Mouse (Mus musculus) small intestine, adult 2 months (tissue): ENCODE data around the gene Trafd1. TPM values are rescaled to one million over a fixed set of nuclear protein-coding genes. Genes with fewer than 3 reads are reported as not detected.

Experiments
- H3K27ac ChIP-seq: fragments of 200-500 bp; 2 replicates; pipeline ENCODE4 v1.5.1; 2012; ENCODE audit warnings: low read depth, low read length, control low read depth, inconsistent platforms; ENCODE audit not compliant: insufficient read depth
- H3K27me3 ChIP-seq: fragments of 200-500 bp; 2 replicates; pipeline ENCODE4 v1.6.1; 2012; ENCODE audit warnings: mild to moderate bottlenecking, moderate library complexity, low read length, inconsistent platforms; ENCODE audit not compliant: control insufficient read depth, insufficient read depth
- H3K36me3 ChIP-seq: fragments of 200-500 bp; 2 replicates; pipeline ENCODE4 v1.6.1; 2012; ENCODE audit warnings: mild to moderate bottlenecking, low read length, control low read depth, inconsistent platforms; ENCODE audit not compliant: control insufficient read depth, insufficient read depth
- H3K4me1 ChIP-seq: fragments of 200-500 bp; 2 replicates; pipeline ENCODE4 v1.6.1; 2012; ENCODE audit warnings: low read length, inconsistent platforms, mixed read lengths; ENCODE audit not compliant: control insufficient read depth, insufficient read depth, insufficient read length
- H3K4me3 ChIP-seq: fragments of 200-500 bp; 2 replicates; pipeline ENCODE4 v1.5.1; 2012; ENCODE audit warnings: low read depth, mild to moderate bottlenecking, control low read depth, inconsistent platforms, low read length, moderate library complexity
- CTCF ChIP-seq: fragments of 200-500 bp; IDR thresholded peaks from 2 replicates; pipeline ENCODE4 v1.5.1; 2012; ENCODE audit warnings: low read depth, mild to moderate bottlenecking, control low read depth, inconsistent platforms, low read length, moderate library complexity, mixed read lengths; ENCODE audit not compliant: insufficient replicate concordance, insufficient read length; ENCODE audit errors: extremely low read depth
- POLR2A ChIP-seq: fragments of 200-500 bp; IDR thresholded peaks from 2 replicates; pipeline ENCODE4 v1.6.1; 2012; ENCODE audit warnings: low read depth, mild to moderate bottlenecking, control low read depth, inconsistent platforms, low read length, moderate library complexity
- WGBS: fragments of 180-500 bp; shearing (Covaris S2); methylation state at CpG from one replicate; pipeline ENCODE4 v1.1.7; 2018; 5-methylcytosine and 5-hydroxymethylcytosine counted together
- polyA plus RNA-seq: library from polyadenylated mRNA; depleted of rRNA; stranded (reverse); fragments of >200 nt; gene quantifications from 2 replicates; pipeline ENCODE4 v1.2.3, GENCODE M21; 2012; rRNA removed

Trafd1 gene
- 39.1 and 108 TPM in 2 replicates for polyA plus RNA-seq

DNA sequence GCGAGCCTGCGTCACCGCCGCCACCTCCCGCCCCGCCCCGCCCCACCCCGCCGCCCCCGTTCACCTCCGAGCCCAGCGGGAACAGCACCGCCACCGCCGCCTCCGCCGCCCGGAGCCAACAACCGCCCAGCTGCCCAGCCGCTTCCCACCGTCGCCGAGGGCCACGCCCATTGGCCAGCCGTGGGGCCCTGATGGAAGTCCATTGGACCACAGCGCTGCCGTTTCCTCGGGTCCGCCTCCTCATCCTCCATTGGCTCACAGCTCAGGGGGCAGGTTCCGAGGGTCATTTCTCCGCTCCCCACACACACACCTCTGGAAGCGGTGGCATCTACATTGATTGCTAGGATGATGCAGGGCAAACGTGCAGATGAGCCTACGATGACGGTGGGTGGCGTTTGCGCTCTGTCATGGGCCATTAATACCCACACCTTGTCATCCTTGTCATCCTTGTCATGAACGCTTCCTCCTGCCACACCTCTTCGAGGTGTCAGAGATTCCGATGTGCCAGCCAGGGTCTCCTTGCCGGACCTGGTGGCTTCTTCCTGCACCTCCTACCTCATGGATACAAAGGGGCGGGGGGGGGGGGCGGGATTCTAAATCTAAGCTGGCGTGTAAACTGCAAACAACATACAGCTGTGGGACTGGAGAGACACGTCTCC is at the start of gene Trafd1:
TSS of gene Trafd1 (minus strand) at position 172 of the 659 bp plus-strand sequence.
- peaks cover 20% of the 10 kb centered on the region for H3K36me3 ChIP-seq
- peak within 1 kb of the TSS; percentile 71 for H3K4me3 ChIP-seq
- H3K27ac ChIP-seq: peak within 1 kb of the TSS; percentile 98
- no peaks in the 10 kb centered on the region for H3K27me3 ChIP-seq
- TF ChIP-seq POLR2A (0 out of 2 replicates have a peak, but pooled peaks have one; percentile 15), CTCF (no peak)
- peaks cover 6% of the 10 kb centered on the region; the same call in 1 of the 2 replicates for H3K4me1 ChIP-seq
- WGBS: under 1% methylated on average over 37 of the region's 45 CpGs

DNA sequence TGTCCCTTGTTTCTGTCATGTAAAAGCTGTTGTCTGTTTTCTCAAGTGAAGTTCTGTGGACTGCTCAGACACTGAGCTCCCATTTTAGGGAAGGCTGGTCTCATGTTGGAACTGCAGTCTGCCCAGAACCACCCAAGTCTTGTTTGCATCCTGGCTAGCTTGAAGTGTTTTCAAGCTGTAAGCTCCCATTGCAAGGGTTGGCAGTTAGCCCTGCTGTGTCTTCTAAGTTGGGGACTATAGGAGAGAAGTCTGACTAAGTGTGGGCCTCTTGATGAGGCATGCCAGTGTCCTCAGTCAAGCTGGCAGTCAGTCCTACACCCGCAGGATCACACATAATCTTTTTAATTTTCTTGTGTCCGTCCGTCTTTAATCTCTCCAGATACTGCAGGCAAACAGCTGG is 43.5 kb upstream of the Trafd1 start:
- WGBS: 95% methylated on average over 3 of the region's 3 CpGs
- Histone ChIP-seq H3K4me1 (no peaks in the 10 kb centered on the region), H3K36me3 (peaks cover 81% of the 10 kb centered on the region), H3K27ac (no peak overlapping the region), H3K4me3 (no peak overlapping the region), H3K27me3 (no peaks in the 10 kb centered on the region)
- TF ChIP-seq POLR2A (no peak), CTCF (no peak)

DNA sequence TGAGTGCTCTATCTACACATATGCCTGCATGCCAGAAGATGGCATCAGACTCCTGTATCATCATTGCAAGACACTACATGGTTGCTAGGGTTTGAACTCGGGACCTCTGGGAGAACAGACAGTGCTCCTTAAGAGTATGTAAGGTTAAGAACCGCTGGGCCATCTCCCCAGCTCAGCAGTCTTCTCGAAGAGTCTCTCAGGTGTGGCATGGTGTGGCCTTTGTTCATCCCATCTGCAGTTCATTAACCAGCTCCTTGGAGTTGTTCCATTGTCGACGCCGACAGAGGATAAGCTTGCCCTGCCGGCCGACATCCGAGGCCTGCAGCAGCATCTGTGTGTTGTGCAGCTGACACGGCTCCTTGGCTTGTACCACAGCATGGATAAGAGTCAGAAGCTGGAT is 37.9 kb upstream of the Trafd1 start:
- peaks cover 3% of the 10 kb centered on the region; the same call in 1 of the 2 replicates for H3K4me1 ChIP-seq
- H3K4me3 ChIP-seq: no peak overlapping the region
- WGBS: 46% methylated on average over 10 of the region's 10 CpGs

DNA sequence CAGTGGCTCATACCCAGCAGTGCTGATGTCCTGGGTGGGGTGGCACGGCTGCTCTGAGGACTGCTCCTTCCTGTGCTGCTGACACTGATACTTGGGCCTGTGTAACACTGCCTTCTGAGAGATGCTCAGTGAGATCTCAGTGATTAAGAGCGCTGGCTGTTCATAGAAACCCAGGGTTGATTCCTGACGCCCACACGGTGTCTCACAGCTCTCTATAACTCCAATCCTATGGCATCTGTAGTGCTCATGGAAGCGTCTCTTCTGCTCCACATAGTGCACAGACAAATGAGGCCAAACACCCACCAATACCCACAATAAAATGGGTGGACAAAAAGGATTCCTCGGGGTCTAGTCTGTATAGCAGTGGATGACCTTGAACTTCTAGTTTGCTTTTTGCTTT is 37.4 kb upstream of the Trafd1 start:
- Histone ChIP-seq H3K4me1 (peaks cover 3% of the 10 kb centered on the region; the same call in 1 of the 2 replicates), H3K36me3 (peaks cover 67% of the 10 kb centered on the region), H3K27me3 (no peaks in the 10 kb centered on the region), H3K27ac (no peak overlapping the region), H3K4me3 (no peak overlapping the region)
- WGBS: 91% methylated on average over 6 of the region's 6 CpGs
- no peak for TF ChIP-seq POLR2A
- no peak for TF ChIP-seq CTCF

More for the DNA sequence above, 37.9 kb upstream of the Trafd1 start:
- Histone ChIP-seq H3K27ac (no peak overlapping the region), H3K27me3 (no peaks in the 10 kb centered on the region), H3K36me3 (peaks cover 67% of the 10 kb centered on the region)
- TF ChIP-seq CTCF (no peak), POLR2A (no peak)

DNA sequence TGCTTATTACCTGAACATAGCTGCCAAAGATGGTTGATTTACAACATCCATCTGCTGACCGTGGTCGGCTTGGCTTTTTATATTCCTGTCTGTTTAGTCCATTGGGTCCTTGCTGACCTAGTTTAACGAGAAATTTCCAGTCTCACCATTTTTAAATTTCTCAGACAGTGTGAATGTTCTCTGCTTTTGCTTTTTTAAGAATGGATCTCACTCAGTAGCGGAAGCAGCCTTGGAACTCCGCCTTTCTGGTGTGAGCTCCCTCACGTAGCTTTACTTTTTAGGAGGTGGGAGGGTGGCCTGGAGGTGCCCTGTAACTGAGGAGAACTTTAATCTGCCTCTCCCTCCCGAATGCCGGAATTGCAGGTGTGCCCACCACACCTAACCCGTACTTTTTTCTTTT is 35.3 kb upstream of the Trafd1 start:
- WGBS: 92% methylated on average over 9 of the region's 9 CpGs
- H3K4me3 ChIP-seq: no peak overlapping the region
- H3K27ac ChIP-seq: no peak overlapping the region
- H3K4me1 ChIP-seq: peaks cover 3% of the 10 kb centered on the region; the same call in 1 of the 2 replicates
- no peaks in the 10 kb centered on the region for H3K27me3 ChIP-seq
- no peak for TF ChIP-seq POLR2A
- no peak for TF ChIP-seq CTCF
- peaks cover 67% of the 10 kb centered on the region for H3K36me3 ChIP-seq

DNA sequence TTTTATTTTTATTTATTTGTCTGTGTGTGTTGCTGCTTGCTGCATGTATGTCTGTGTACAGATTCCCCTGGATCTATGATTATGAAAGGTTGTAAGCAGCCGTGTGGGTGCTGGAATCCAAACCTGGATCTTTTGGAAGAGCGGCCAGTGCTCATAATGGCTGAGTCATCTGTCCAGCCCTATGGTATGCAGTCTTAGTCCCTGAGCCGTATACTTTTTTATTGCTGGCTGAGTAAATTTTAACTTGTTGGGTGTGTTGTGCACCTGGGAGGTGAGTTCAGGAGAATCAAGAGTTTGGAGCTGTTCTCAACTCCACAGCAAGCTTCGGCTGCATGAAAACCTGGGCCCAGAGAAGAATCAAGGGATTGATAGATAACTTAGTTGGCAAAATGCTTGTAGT is 25.5 kb upstream of the Trafd1 start:
- TF ChIP-seq CTCF: no peak
- no peak for TF ChIP-seq POLR2A
- peaks cover 35% of the 10 kb centered on the region for H3K36me3 ChIP-seq
- 33% methylated on average over 4 of the region's 4 CpGs for WGBS
- peaks cover 8% of the 10 kb centered on the region; the same call in 1 of the 2 replicates for H3K4me1 ChIP-seq
- peak overlapping the region; percentile 7; the same call in 1 of the 2 replicates for H3K27ac ChIP-seq
- H3K4me3 ChIP-seq: no peak overlapping the region
- H3K27me3 ChIP-seq: no peaks in the 10 kb centered on the region

DNA sequence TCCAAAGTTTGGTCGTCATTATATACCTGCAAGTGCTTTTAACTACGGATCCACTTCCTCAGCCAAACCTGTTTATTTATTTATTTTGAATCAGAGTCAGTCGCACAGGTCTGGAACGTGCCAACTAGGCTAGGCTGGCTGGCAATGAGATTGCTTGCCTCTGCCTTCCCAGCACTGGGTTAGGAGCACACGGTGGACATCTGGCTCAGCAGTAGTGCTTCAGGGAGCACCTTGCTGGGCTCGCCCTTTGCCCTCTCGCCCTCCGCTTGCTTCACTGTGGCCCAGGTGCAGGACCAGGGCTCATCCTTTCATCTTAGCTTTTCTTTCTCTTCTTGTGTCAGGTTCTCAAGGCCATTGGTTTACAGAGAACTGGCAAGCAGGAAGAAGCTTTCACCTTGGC is 22.4 kb upstream of the Trafd1 start:
- TF ChIP-seq CTCF (no peak), POLR2A (no peak)
- H3K27ac ChIP-seq: no peak overlapping the region
- H3K36me3 ChIP-seq: peaks cover 15% of the 10 kb centered on the region
- 56% methylated on average over 8 of the region's 8 CpGs for WGBS
- H3K4me1 ChIP-seq: peaks cover 8% of the 10 kb centered on the region; the same call in 1 of the 2 replicates
- H3K27me3 ChIP-seq: no peaks in the 10 kb centered on the region
- no peak overlapping the region for H3K4me3 ChIP-seq
